Mouse (Mus musculus): ENCODE measurements around the gene Fahd1.

DNA sequence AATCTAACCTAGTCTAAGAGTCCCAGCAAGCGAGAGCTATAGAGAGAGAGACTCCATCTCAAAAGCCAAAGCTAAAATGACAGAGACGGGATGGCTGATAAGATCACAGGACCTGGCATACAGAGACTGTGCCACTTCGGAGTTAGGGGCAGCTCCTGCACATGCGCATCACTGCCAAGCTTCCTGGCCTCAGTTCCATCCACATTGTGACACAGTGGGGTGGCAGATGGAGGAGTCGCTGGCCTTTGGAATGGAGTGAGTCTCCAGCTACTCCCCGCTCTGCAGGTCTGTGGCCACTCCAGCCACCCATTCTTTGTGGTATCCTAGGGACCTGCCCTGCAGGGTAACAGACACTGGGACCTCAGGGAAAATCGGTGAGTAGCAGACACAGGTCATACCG lies 15.6 kb upstream of the Fahd1 start, which contains the start of gene Igfals:
- TF ChIP-seq CTCF (IDR thresholded peaks at IDR 0.05; ENCODE audit: control insufficient read depth, insufficient read depth, insufficient replicate concordance, low read depth, low read length) (no peak), POLR2A (IDR thresholded peaks at IDR 0.05; ENCODE audit: control insufficient read depth, low read depth, low read length) (no peak)

Measured in testis, adult 2 months (tissue).